Mouse (Mus musculus) myocyte (in vitro differentiated cells): Measurements from ENCODE around the gene Mfsd8.

Source experiments
- CEBPB ChIP-seq: IDR thresholded peaks from 2 replicates; pipeline ENCODE4 v1.6.1; 2011; ENCODE audit warnings: mild to moderate bottlenecking, moderate library complexity; ENCODE audit not compliant: poor library complexity, insufficient read depth, severe bottlenecking
- E2F4 ChIP-seq: IDR thresholded peaks from one replicate; pipeline ENCODE4 v1.6.1; 2011; ENCODE audit warnings: mild to moderate bottlenecking, control low read depth, moderate library complexity; ENCODE audit not compliant: insufficient read depth
- MAX ChIP-seq: IDR thresholded peaks from one replicate; pipeline ENCODE4 v1.6.1; 2011; ENCODE audit warnings: low read depth, mild to moderate bottlenecking, control low read depth
- MYOD1 ChIP-seq, 3 experiments: IDR thresholded peaks; one replicate each; pipeline ENCODE4 v1.6.1; 2011; ENCODE audit warnings: control low read depth in 2 of 3, low read depth in 2 of 3, mild to moderate bottlenecking in 2 of 3, moderate library complexity in 1 of 3; ENCODE audit not compliant: insufficient read length in 2 of 3, control insufficient read depth in 1 of 3
- MYOG ChIP-seq, 3 experiments: IDR thresholded peaks; one replicate each; pipeline ENCODE4 v1.6.1; 2011; ENCODE audit warnings: control low read depth in 2 of 3, low read depth in 2 of 3, mild to moderate bottlenecking in 2 of 3; ENCODE audit not compliant: insufficient read length in 2 of 3, control insufficient read depth in 1 of 3, insufficient read depth in 1 of 3
- POLR2A ChIP-seq: IDR thresholded peaks from one replicate; pipeline ENCODE4 v1.6.1; 2011; ENCODE audit warnings: low read depth, mild to moderate bottlenecking, control low read depth, moderate library complexity; ENCODE audit not compliant: insufficient read length
- POLR2AphosphoS2 ChIP-seq: IDR thresholded peaks from one replicate; pipeline ENCODE4 v1.6.1; 2011; ENCODE audit warnings: low read depth, control low read depth; ENCODE audit not compliant: insufficient read length
- REST ChIP-seq: IDR thresholded peaks from one replicate; pipeline ENCODE4 v1.6.1; 2011; ENCODE audit warnings: mild to moderate bottlenecking, control low read depth, moderate library complexity; ENCODE audit not compliant: insufficient read depth, insufficient read length
- SRF ChIP-seq: IDR thresholded peaks from one replicate; pipeline ENCODE4 v1.6.1; 2011; ENCODE audit warnings: low read depth; ENCODE audit not compliant: control insufficient read depth, insufficient read length
- TCF12 ChIP-seq: IDR thresholded peaks from one replicate; pipeline ENCODE4 v1.6.1; 2011; ENCODE audit warnings: mild to moderate bottlenecking, control low read depth; ENCODE audit not compliant: poor library complexity, insufficient read depth, severe bottlenecking
- TCF3 ChIP-seq: IDR thresholded peaks from one replicate; pipeline ENCODE4 v1.6.1; 2011; ENCODE audit warnings: low read depth, control low read depth; ENCODE audit not compliant: insufficient read length
- USF1 ChIP-seq: IDR thresholded peaks from one replicate; pipeline ENCODE4 v1.6.1; 2011; ENCODE audit warnings: low read depth, mild to moderate bottlenecking, control low read depth, moderate library complexity

- no peak for TF ChIP-seq POLR2A
- TF ChIP-seq POLR2AphosphoS2: no peak
- no peak for TF ChIP-seq REST
- TF ChIP-seq E2F4: no peak
- no peak for TF ChIP-seq USF1
- no peak for TF ChIP-seq TCF12
- no peak for TF ChIP-seq MAX
- no peak for TF ChIP-seq MYOG (IDR thresholded peaks at IDR 0.05; ENCODE audit: control insufficient read depth in 1 of 3, insufficient read depth in 1 of 3, insufficient read length in 2 of 3, low read depth in 2 of 3)
- no peak for TF ChIP-seq MYOD1 (IDR thresholded peaks at IDR 0.05; ENCODE audit: control insufficient read depth in 1 of 3, insufficient read length in 2 of 3, low read depth in 2 of 3)
- no peak for TF ChIP-seq CEBPB
- no peak for TF ChIP-seq TCF3
- no peak for TF ChIP-seq SRF
Observed at GRCm38 (mm10) chr3:40806871-40807270, 39.8 kb downstream of the Mfsd8 start.
